Mouse (Mus musculus) forebrain, embryonic 14.5 days (tissue): ENCODE data around the gene Col11a2. TPM values are rescaled to one million over a fixed set of nuclear protein-coding genes. Genes with fewer than 3 reads are reported as not detected.

Source experiments
- ATAC-seq: fragments of 200-750 bp; cut with Nextera tagmentation; 2 replicates; pipeline ENCODE4 v1.8.0; 2017; ENCODE audit warnings: mild to moderate bottlenecking, moderate library complexity
- DNase-seq: peaks from one replicate; pipeline ENCODE4 v3.0.0-alpha.2; 2015; ENCODE audit warnings: low spot score
- H3K27ac ChIP-seq: fragments of 300-500 bp; sonication (generic); 2 replicates; pipeline ENCODE4 v1.5.1; 2014; ENCODE audit warnings: low read depth, mild to moderate bottlenecking, control low read depth, low read length, moderate library complexity
- H3K27me3 ChIP-seq: fragments of 300-500 bp; sonication (generic); replicated peaks from 2 replicates; pipeline ENCODE4 v1.6.1; 2014; ENCODE audit warnings: low read length, control low read depth, mixed read lengths; ENCODE audit not compliant: control insufficient read depth, insufficient read depth
- H3K36me3 ChIP-seq: fragments of 300-500 bp; sonication (generic); 2 replicates; pipeline ENCODE4 v1.6.1; 2014; ENCODE audit warnings: low read length, control low read depth; ENCODE audit not compliant: control insufficient read depth, insufficient read depth
- H3K4me1 ChIP-seq: fragments of 300-500 bp; sonication (generic); 2 replicates; pipeline ENCODE4 v1.6.1; 2014; ENCODE audit warnings: antibody characterized with exemption, low read length, control low read depth; ENCODE audit not compliant: control insufficient read depth, insufficient read depth
- H3K4me2 ChIP-seq: fragments of 300-500 bp; sonication (generic); 2 replicates; pipeline ENCODE4 v1.6.1; 2014; ENCODE audit warnings: mild to moderate bottlenecking, control low read depth, low read length
- H3K4me3 ChIP-seq: fragments of 300-500 bp; sonication (generic); 2 replicates; pipeline ENCODE4 v1.5.1; 2014; ENCODE audit warnings: low read depth, low read length, control low read depth
- H3K9ac ChIP-seq: fragments of 300-500 bp; sonication (generic); 2 replicates; pipeline ENCODE4 v1.6.1; 2014; ENCODE audit warnings: mild to moderate bottlenecking, low read length, control low read depth, moderate library complexity
- H3K9me3 ChIP-seq: fragments of 300-500 bp; sonication (generic); replicated peaks from 2 replicates; pipeline ENCODE4 v1.6.1; 2016; ENCODE audit warnings: low read length, control low read depth, mixed read lengths; ENCODE audit not compliant: control insufficient read depth
- WGBS: fragments of 180-500 bp; shearing (Covaris S2); extraction: QIAGEN DNeasy Blood & Tissue Kit; methylation state at CpG from one replicate; pipeline ENCODE4 v1.1.7; 2014; 5-methylcytosine and 5-hydroxymethylcytosine counted together
- polyA plus RNA-seq: library from polyadenylated mRNA; unstranded; fragments of >200 nt; fragmentation: Nextera tagmentation; extraction: Ambion mirVana; gene quantifications from 2 replicates; pipeline ENCODE4 v1.2.1, GENCODE M21; 2014

Col11a2 gene
- polyA plus RNA-seq, 1 experiment from 2014 or later, result 0.95 TPM

- Histone ChIP-seq H3K36me3 (peaks cover 42% of the 10 kb centered on the region), H3K4me1 (peaks cover 30% of the 10 kb centered on the region), H3K9ac (no peak overlapping the region), H3K4me2 (no peak overlapping the region), H3K4me3 (no peak overlapping the region), H3K9me3 (no peaks in the 10 kb centered on the region), H3K27ac (no peak overlapping the region), H3K27me3 (no peaks in the 10 kb centered on the region)
- ATAC-seq (no peak), DNase-seq (no peak)
- 90% methylated on average over 9 of the region's 9 CpGs for WGBS
Observed at GRCm38 (mm10) chr17:34035517-34035916, 3.7 kb upstream of the Col11a2 start.

- H3K4me1 ChIP-seq, result peaks cover 25% of the 10 kb centered on the region
Observed at GRCm38 (mm10) chr17:34036647-34037046, 2.6 kb upstream of the Col11a2 start.

GRCm38 (mm10) chr17:34037241-34037640 is 2.0 kb upstream of the Col11a2 start:
- 90% methylated on average over 7 of the region's 7 CpGs for WGBS
- Histone ChIP-seq H3K4me3 (no peak overlapping the region), H3K36me3 (peaks cover 42% of the 10 kb centered on the region), H3K9me3 (no peaks in the 10 kb centered on the region), H3K4me1 (peaks cover 25% of the 10 kb centered on the region), H3K4me2 (no peak overlapping the region), H3K27ac (no peak overlapping the region), H3K9ac (no peak overlapping the region), H3K27me3 (no peaks in the 10 kb centered on the region)
- DNase-seq (no peak), ATAC-seq (no peak)

More at GRCm38 (mm10) chr17:34036647-34037046, 2.6 kb upstream of the Col11a2 start:
- no peaks in the 10 kb centered on the region for H3K27me3 ChIP-seq
- no peaks in the 10 kb centered on the region for H3K9me3 ChIP-seq
- no peak for ATAC-seq
- 86% methylated on average over 10 of the region's 10 CpGs for WGBS
- H3K9ac ChIP-seq, result no peak overlapping the region
- no peak overlapping the region for H3K4me3 ChIP-seq
- peaks cover 42% of the 10 kb centered on the region for H3K36me3 ChIP-seq
- H3K27ac ChIP-seq, result no peak overlapping the region
- H3K4me2 ChIP-seq, result no peak overlapping the region
- DNase-seq, result no peak

GRCm38 (mm10) chr17:34038440-34038839 is 797 bp upstream of the Col11a2 start:
- peak overlapping the region; percentile 14; the same call in 1 of the 2 replicates for H3K27ac ChIP-seq
- DNase-seq (peak; percentile 63), ATAC-seq (peak; percentile 58)
- 4% methylated on average over 21 of the region's 21 CpGs for WGBS
- H3K4me2 ChIP-seq, result peak overlapping the region; percentile 62
- peak overlapping the region; percentile 57 for H3K9ac ChIP-seq
- no peaks in the 10 kb centered on the region for H3K27me3 ChIP-seq
- H3K36me3 ChIP-seq, result peaks cover 42% of the 10 kb centered on the region
- H3K9me3 ChIP-seq, result no peaks in the 10 kb centered on the region
- peaks cover 17% of the 10 kb centered on the region for H3K4me1 ChIP-seq
- peak overlapping the region; percentile 29 for H3K4me3 ChIP-seq

GRCm38 (mm10) chr17:34039562-34040450 is 569 bp downstream of the Col11a2 start:
- WGBS, result 26% methylated on average over 17 of the region's 17 CpGs
- Histone ChIP-seq H3K4me2 (peak overlapping the region; percentile 62), H3K4me1 (peaks cover 17% of the 10 kb centered on the region), H3K4me3 (peak overlapping the region; percentile 29), H3K9ac (peak overlapping the region; percentile 57), H3K36me3 (peaks cover 31% of the 10 kb centered on the region), H3K9me3 (no peaks in the 10 kb centered on the region), H3K27me3 (no peaks in the 10 kb centered on the region), H3K27ac (no peak overlapping the region)
- ATAC-seq, result 0 out of 2 replicates have a peak, but pooled peaks have one; percentile 10
- DNase-seq, result peak; percentile 10

GRCm38 (mm10) chr17:34045941-34046340 is 6.7 kb downstream of the Col11a2 start:
- H3K4me3 ChIP-seq, result no peak overlapping the region
- WGBS, result 80% methylated on average over 14 of the region's 14 CpGs
- ATAC-seq (no peak), DNase-seq (no peak)
- H3K4me2 ChIP-seq, result no peak overlapping the region
- H3K27me3 ChIP-seq, result no peaks in the 10 kb centered on the region
- no peaks in the 10 kb centered on the region for H3K36me3 ChIP-seq
- no peaks in the 10 kb centered on the region for H3K9me3 ChIP-seq
- no peak overlapping the region for H3K9ac ChIP-seq
- no peaks in the 10 kb centered on the region for H3K4me1 ChIP-seq
- no peak overlapping the region for H3K27ac ChIP-seq

GRCm38 (mm10) chr17:34047404-34048050 is 8.3 kb downstream of the Col11a2 start:
- ATAC-seq, result no peak
- Histone ChIP-seq H3K4me1 (no peaks in the 10 kb centered on the region), H3K27me3 (no peaks in the 10 kb centered on the region), H3K9me3 (no peaks in the 10 kb centered on the region), H3K4me2 (no peak overlapping the region), H3K4me3 (no peak overlapping the region), H3K27ac (no peak overlapping the region), H3K36me3 (no peaks in the 10 kb centered on the region), H3K9ac (no peak overlapping the region)
- no peak for DNase-seq
- 99% methylated on average over 5 of the region's 5 CpGs for WGBS

GRCm38 (mm10) chr17:34057224-34057623 is 18.0 kb downstream of the Col11a2 start:
- H3K36me3 ChIP-seq, result 0 out of 2 replicates have a peak, but pooled peaks cover 5% of the 10 kb centered on the region
- no peak overlapping the region for H3K4me2 ChIP-seq
- H3K9ac ChIP-seq, result no peak overlapping the region
- H3K27me3 ChIP-seq, result no peaks in the 10 kb centered on the region
- no peak for ATAC-seq
- H3K9me3 ChIP-seq, result no peaks in the 10 kb centered on the region
- DNase-seq, result no peak
- H3K4me3 ChIP-seq, result no peak overlapping the region
- WGBS, result 84% methylated on average over 7 of the region's 7 CpGs
- no peaks in the 10 kb centered on the region for H3K4me1 ChIP-seq
- no peak overlapping the region for H3K27ac ChIP-seq

- Histone ChIP-seq H3K4me1 (no peaks in the 10 kb centered on the region), H3K27me3 (no peaks in the 10 kb centered on the region), H3K9ac (no peak overlapping the region), H3K4me3 (no peak overlapping the region), H3K4me2 (no peak overlapping the region), H3K36me3 (no peaks in the 10 kb centered on the region), H3K9me3 (no peaks in the 10 kb centered on the region), H3K27ac (no peak overlapping the region)
- DNase-seq (no peak), ATAC-seq (no peak)
- 57% methylated on average over 3 of the region's 3 CpGs for WGBS
Observed at GRCm38 (mm10) chr17:34068864-34069263, 29.6 kb downstream of the Col11a2 start.
